Mouse (Mus musculus) forebrain, embryonic 10.5 days (tissue): ENCODE data around the gene Dcaf11. TPM values are rescaled to one million over a fixed set of nuclear protein-coding genes. Genes with fewer than 3 reads are reported as not detected.
A peak's percentile ranks its signal among the peaks of the same experiment; 100 is the strongest.

ENCODE experiments used
- DNase-seq: peaks from one replicate; pipeline ENCODE4 v3.0.0-alpha.2; 2017; ENCODE audit warnings: low spot score; ENCODE audit errors: extremely low spot score
- H3K27ac ChIP-seq: fragments of 300-500 bp; sonication (generic); 2 replicates; pipeline ENCODE4 v1.5.1; 2016; ENCODE audit warnings: mild to moderate bottlenecking
- H3K27me3 ChIP-seq: fragments of 300-500 bp; sonication (generic); 2 replicates; pipeline ENCODE4 v1.6.1; 2016; ENCODE audit warnings: mild to moderate bottlenecking; ENCODE audit not compliant: poor library complexity, severe bottlenecking
- H3K36me3 ChIP-seq: fragments of 300-500 bp; sonication (generic); replicated peaks from 2 replicates; pipeline ENCODE4 v1.6.1; 2016; ENCODE audit warnings: mild to moderate bottlenecking, moderate library complexity
- H3K4me1 ChIP-seq: fragments of 300-500 bp; sonication (generic); 2 replicates; pipeline ENCODE4 v1.6.1; 2016
- H3K4me3 ChIP-seq: fragments of 300-500 bp; sonication (generic); 2 replicates; pipeline ENCODE4 v1.5.1; 2016; ENCODE audit warnings: mild to moderate bottlenecking, moderate library complexity
- H3K9me3 ChIP-seq: fragments of 300-500 bp; sonication (generic); 2 replicates; pipeline ENCODE4 v1.6.1; 2016; ENCODE audit warnings: mild to moderate bottlenecking, moderate library complexity
- WGBS: fragments of 180-500 bp; shearing (Covaris S2); methylation state at CpG from one replicate; pipeline ENCODE4 v1.1.7; 2016; 5-methylcytosine and 5-hydroxymethylcytosine counted together
- polyA plus RNA-seq: library from polyadenylated mRNA; unstranded; fragments of >200 nt; fragmentation: Nextera tagmentation; extraction: Ambion mirVana; gene quantifications from 2 replicates; pipeline ENCODE4 v1.2.1, GENCODE M21; 2016

Gene Dcaf11
- polyA plus RNA-seq, 1 experiment from 2014 or later: 73.3 TPM

DNA sequence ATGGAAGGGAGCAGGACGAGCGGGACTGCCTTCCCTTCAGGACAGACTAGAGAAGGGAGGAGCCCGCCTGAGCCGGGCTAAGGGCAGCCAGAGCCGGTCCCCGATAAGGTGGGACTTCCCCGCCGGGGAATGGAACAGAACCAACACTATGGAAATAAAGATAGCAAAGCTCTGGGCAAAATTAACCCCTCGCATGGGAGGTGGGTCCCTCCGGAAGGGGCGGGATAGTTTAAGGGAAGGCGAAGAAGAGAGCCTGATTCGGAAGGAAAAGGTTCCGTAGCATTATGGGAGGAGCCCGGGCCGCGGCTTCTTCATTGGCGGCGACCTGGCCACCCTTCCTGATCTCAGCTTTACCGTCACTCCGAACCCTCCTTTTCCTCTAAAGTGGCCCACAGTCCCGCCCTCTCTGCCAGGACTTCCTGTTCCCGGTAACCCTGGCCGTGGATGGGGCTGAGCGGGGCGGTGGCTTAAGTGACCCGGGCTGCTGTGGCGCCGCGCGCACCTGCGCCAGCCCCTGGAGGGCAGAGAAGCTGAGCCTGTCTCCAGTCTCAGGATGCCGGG is 31.6 kb downstream of the Dcaf11 start, which contains the start of gene Rnf31:
TSS of gene Rnf31 (plus strand) at position 378 of the 561 bp plus-strand sequence.
- under 1% methylated on average over 33 of the region's 33 CpGs for WGBS
- no peaks in the 10 kb centered on the region for H3K27me3 ChIP-seq
- H3K4me1 ChIP-seq: peaks cover 48% of the 10 kb centered on the region
- H3K36me3 ChIP-seq: peaks cover 47% of the 10 kb centered on the region
- H3K4me3 ChIP-seq: peak within 1 kb of the TSS; percentile 94
- peak; percentile 93 for DNase-seq
- no peaks in the 10 kb centered on the region for H3K9me3 ChIP-seq
- H3K27ac ChIP-seq: peak within 1 kb of the TSS; percentile 93

DNA sequence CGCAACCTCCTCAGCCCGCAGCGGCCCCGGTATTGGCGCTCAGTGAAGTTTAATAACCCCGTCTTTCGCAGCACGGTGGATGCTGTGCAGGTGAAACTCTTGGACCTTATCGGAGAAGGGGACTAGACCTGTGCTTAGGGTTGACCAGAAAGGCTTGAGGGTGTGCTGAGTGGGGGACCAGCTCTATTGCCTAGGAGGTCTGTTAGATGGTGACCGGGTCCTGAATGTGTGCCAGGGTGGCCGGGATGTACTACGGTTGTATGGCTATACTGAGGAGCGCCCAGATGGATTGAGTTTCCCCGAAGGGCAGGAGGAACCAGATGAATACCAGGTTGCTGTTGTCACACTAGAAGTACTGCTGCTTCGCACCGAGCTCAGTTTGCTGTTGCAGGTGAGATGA is 32.4 kb downstream of the Dcaf11 start:
- WGBS: 10% methylated on average over 16 of the region's 16 CpGs
- DNase-seq: no peak
- H3K9me3 ChIP-seq: no peaks in the 10 kb centered on the region

DNA sequence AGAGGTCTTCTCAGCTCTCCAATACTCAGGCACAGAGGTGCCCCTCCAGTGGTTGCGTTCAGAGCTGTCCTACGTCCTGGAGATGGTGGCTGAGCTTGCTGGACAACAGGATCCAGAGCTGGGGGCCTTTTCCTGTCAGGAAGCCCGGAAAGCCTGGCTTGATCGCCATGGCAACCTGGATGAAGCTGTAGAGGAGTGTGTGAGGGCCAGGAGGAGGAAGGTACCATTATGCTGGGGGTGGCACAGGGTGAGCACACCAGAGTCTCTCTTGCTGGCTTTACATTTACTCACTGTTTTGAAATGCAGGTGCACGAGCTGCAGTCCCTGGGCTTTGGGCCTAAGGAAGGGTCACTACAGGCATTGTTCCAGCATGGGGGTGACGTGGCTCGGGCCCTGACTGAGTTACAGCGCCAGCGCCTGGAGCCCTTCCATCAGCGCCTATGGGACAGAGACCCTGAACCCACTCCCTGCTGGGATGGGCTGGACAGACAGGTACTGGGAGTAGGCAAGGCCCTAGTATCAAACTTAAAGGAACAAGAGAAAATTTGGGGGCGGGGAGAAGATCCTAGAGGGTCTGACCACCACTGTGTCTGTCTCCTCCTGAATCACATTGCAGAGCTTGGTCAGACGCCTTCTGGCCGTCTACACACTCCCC is 36.4 kb downstream of the Dcaf11 start:
- Histone ChIP-seq H3K4me3 (no peak overlapping the region), H3K4me1 (peaks cover 33% of the 10 kb centered on the region), H3K36me3 (peaks cover 76% of the 10 kb centered on the region), H3K27me3 (no peaks in the 10 kb centered on the region), H3K9me3 (no peaks in the 10 kb centered on the region), H3K27ac (no peak overlapping the region)
- no peak for DNase-seq
- WGBS: 84% methylated on average over 13 of the region's 13 CpGs

More for the DNA sequence above, 32.4 kb downstream of the Dcaf11 start:
- H3K27ac ChIP-seq: peak overlapping the region; percentile 93
- H3K36me3 ChIP-seq: peaks cover 50% of the 10 kb centered on the region
- peaks cover 49% of the 10 kb centered on the region for H3K4me1 ChIP-seq
- H3K4me3 ChIP-seq: peak overlapping the region; percentile 94
- H3K27me3 ChIP-seq: no peaks in the 10 kb centered on the region

DNA sequence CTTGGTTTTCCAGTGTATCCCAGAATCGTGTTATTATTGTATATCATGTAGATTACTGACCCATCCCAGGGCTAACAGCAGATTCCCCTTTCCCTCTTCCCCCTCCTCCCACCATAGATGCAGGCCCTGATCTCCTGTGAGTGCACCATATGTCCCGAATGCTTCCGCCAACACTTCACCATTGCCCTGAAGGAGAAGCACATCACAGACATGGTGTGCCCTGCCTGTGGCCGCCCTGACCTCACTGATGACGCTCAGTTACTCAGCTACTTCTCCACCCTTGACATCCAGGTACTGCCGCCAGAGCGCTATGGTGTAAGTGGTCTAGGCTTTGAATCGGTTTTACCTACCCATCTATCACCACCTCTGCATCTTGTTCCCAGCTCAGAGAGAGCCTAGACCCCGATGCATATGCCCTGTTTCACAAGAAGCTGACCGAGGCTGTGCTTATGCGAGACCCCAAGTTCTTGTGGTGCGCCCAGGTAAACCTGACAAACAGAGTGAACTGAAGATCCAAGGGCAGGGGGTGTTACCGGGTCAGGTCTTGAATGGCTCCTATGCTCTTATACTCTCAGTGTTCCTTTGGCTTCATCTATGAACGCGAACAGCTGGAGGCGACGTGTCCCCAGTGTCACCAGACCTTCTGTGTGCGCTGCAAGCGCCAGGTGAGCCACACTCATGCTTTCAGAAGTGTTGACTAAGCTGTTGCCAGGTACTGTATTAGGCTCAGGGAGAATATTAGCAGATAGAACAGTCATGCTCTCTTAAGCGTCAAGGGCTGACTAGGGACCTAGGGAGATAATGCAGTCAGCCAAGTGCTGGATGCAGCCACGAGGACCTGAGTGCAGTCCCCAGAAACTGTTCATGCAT is 39.0 kb downstream of the Dcaf11 start:
- H3K27me3 ChIP-seq: no peaks in the 10 kb centered on the region
- H3K9me3 ChIP-seq: no peaks in the 10 kb centered on the region
- peaks cover 16% of the 10 kb centered on the region for H3K4me1 ChIP-seq
- WGBS: 94% methylated on average over 21 of the region's 21 CpGs
- H3K36me3 ChIP-seq: peaks cover 97% of the 10 kb centered on the region
- H3K27ac ChIP-seq: no peak overlapping the region
- DNase-seq: no peak
- no peak overlapping the region for H3K4me3 ChIP-seq

DNA sequence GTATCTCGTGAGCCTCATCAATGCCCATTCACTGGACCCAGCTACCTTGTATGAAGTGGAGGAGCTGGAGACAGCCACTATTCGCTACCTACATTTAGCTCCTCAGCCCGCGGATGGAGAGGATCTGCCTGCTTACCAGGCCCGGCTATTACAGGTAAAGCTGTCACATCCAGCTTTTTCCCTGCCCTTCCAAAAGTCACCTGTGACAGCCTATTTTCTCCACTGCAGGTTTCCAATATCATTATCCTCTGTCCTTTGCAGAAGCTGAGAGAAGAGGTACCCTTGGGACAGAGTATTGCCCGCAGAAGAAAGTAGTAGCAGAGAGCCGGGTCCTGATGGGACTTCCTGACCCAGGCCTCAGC is 43.4 kb downstream of the Dcaf11 start, which contains the start of gene Irf9:
TSS of gene Irf9 (plus strand) at position 301 of the 362 bp plus-strand sequence.
- Histone ChIP-seq H3K9me3 (no peaks in the 10 kb centered on the region), H3K27me3 (no peaks in the 10 kb centered on the region), H3K36me3 (peaks cover 92% of the 10 kb centered on the region), H3K4me1 (peaks cover 15% of the 10 kb centered on the region), H3K27ac (peak within 1 kb of the TSS; percentile 78), H3K4me3 (peak within 1 kb of the TSS; percentile 42)
- no peak for DNase-seq
- 89% methylated on average over 7 of the region's 7 CpGs for WGBS

DNA sequence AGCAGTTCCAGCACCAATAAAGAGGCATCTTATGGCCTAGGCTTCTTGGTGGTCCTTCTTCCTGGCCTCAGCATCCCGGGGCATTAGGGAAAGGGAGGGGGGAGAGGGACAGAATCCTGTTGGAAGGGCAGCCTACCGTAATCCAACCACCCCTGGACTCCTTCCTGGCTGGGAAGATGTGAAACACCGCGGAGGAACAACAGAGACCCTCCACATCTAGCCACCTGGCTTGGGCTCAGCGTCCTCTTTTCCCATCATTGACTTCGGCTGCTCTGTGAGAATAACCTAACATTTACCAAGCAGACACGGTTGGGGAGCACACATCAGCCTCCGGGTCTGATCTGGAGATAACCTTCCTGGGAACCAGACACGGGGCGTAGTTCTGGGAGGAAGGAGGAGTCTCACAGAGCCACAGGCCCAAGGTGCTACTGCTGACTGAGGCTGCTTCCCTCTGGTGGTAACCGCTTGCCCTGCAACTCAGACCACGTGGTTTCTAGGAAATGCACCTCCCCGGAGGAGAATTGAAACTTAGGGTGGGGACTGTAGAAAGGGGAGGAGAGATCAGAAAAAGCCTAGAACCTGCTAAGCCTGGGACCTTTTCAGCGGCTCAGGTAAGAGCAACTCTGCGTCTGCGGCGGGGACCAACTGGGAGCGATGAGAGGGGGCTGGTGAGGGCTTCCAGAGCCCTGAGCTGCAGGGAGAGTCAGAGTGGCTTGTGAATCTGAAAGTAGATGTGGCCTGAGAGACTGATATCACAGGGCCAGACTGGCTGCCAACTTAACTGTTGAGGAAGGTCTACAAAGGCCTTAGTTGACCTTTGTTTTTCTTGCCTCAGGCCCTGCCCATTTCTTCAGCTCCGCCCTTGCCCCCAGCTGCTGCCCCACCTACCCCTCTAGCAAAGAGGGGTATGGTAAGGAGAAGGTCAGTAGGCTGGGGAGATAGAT is 44.1 kb downstream of the Dcaf11 start:
- Histone ChIP-seq H3K27ac (peak overlapping the region; percentile 78), H3K9me3 (no peaks in the 10 kb centered on the region), H3K27me3 (no peaks in the 10 kb centered on the region), H3K4me3 (peak overlapping the region; percentile 42), H3K4me1 (peaks cover 15% of the 10 kb centered on the region), H3K36me3 (peaks cover 92% of the 10 kb centered on the region)
- peak; percentile 83 for DNase-seq
- WGBS: 23% methylated on average over 19 of the region's 19 CpGs

DNA sequence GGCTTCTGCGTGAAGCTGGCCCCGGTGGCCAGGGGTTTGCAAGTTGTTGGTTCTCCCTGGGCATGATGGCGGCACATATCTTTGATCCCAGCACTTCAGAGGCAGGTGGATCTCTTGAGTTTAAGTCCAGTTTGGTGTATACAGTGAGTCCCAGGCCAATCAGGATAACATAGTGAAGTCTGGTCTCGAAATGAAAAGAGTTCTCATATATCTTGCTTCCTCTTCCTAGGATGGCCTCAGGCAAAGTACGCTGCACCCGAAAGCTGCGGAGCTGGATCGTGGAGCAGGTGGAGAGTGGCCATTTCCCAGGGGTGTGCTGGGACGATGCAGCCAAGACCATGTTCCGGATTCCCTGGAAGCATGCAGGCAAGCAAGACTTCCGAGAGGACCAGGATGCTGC is 45.0 kb downstream of the Dcaf11 start:
- no peak for DNase-seq
- Histone ChIP-seq H3K4me1 (peaks cover 15% of the 10 kb centered on the region), H3K36me3 (peaks cover 92% of the 10 kb centered on the region), H3K4me3 (no peak overlapping the region; the same call in 1 of the 2 replicates), H3K27me3 (no peaks in the 10 kb centered on the region), H3K9me3 (no peaks in the 10 kb centered on the region), H3K27ac (no peak overlapping the region)
- WGBS: 93% methylated on average over 11 of the region's 11 CpGs

DNA sequence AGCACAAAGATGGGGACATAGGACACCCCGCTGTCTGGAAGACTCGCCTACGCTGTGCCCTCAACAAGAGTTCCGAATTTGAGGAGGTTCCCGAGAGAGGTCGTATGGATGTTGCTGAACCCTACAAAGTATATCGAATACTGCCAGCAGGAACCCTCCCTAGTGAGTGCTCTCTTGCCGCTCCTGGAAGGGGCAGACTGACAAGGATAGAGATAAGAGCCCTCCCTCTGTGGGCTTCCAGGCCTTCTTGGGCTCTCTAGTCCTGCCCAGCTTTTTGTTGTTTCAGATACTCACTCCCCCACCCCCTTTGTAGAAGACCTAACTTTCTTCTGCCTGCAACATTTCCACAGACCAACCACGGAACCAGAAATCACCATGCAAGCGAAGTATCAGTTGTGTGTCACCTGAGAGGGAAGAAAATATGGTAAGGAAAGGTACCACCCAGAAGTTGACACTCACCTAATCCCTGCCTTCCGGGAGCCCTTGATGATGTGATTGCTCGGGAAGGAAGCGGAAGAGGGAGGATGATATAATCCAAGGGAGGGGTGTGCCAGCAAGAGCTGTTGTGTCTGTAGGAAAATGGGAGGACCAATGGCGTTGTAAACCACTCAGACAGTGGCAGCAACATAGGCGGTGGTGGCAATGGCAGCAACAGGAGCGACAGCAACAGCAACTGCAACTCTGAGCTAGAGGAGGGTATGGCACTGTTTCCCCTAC is 46.1 kb downstream of the Dcaf11 start:
- H3K36me3 ChIP-seq: peaks cover 89% of the 10 kb centered on the region
- H3K27me3 ChIP-seq: no peaks in the 10 kb centered on the region
- no peak for DNase-seq
- H3K9me3 ChIP-seq: no peaks in the 10 kb centered on the region
- H3K4me3 ChIP-seq: no peak overlapping the region
- H3K4me1 ChIP-seq: peaks cover 15% of the 10 kb centered on the region
- no peak overlapping the region for H3K27ac ChIP-seq
- WGBS: 96% methylated on average over 16 of the region's 16 CpGs

DNA sequence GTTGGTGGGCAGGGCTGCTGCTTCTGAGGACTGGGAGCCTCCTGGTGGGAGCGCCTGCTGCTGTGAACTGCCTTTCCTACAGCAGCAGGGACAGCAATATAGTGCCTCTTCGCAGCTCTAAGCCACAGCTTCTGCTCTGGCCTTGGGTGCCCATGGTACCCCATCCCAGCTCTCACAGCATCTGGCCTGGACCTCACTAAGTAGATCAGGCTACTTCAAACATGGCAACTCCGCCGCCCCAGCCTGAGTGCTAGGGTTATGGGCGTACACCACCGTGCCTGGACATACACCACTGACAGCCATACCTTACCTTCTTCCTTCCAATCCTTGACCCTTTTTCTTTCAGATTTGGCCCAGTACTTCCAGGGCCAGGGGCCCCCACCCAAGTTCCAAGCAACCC is 48.5 kb downstream of the Dcaf11 start:
- Histone ChIP-seq H3K27ac (no peak overlapping the region), H3K9me3 (no peaks in the 10 kb centered on the region), H3K36me3 (peaks cover 65% of the 10 kb centered on the region), H3K4me1 (peaks cover 14% of the 10 kb centered on the region), H3K27me3 (no peaks in the 10 kb centered on the region), H3K4me3 (no peak overlapping the region)
- no peak for DNase-seq
- WGBS: 91% methylated on average over 6 of the region's 6 CpGs

DNA sequence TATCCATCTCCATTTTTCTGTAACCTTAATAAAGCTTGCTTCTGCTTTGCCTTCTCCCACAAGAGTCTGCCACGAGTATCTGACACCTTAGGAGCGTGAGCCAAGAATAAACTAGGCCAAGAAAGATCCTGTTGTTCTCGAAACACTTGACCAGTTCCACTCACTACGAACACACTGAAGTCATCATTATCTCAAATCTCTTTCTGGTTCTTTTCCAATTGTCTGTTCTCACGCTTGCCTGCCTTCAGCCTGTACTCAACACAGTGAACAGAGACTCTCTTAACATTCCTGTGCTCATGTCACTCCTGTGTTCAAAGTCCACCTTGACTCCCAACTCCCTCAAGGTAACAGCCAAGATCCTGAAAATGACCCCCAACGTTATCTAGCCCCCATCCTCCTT is 53.5 kb downstream of the Dcaf11 start:
- no peak overlapping the region for H3K4me3 ChIP-seq
- no peak for DNase-seq
- H3K9me3 ChIP-seq: no peaks in the 10 kb centered on the region
- H3K36me3 ChIP-seq: peaks cover 22% of the 10 kb centered on the region
- peaks cover 12% of the 10 kb centered on the region for H3K4me1 ChIP-seq
- WGBS: 84% methylated on average over 6 of the region's 6 CpGs
- H3K27me3 ChIP-seq: peaks cover 4% of the 10 kb centered on the region; the same call in 1 of the 2 replicates
- H3K27ac ChIP-seq: no peak overlapping the region

DNA sequence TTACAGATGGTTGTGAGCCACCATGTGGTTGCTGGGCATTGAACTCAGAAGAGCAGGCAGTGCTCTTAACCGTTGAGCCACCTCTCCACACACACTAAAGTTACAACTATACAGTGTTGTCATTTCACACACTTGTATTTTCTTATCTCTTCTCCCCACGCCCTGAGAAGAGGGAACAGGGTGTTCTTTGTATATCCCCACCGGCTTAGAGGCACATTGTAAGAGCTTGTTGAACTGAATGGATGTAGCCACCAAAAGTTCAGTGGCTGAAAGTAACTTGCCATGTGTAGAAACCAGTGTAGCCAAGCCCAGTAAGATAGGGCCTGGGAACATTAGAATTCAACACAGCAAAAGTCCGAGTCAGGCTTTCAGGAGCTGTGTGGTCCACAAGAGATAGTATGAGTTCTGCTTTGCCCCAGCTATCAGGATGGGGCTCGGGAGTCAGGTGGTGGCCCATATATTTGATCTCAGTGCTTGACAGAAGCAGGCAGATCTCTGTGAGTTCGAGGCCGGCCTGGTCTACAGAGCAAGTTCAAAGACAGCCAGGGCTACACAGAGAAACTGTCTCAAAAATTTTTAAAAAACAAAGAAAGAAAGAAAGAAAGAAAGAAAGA is 54.9 kb downstream of the Dcaf11 start:
- Histone ChIP-seq H3K27ac (no peak overlapping the region), H3K36me3 (peaks cover 9% of the 10 kb centered on the region), H3K27me3 (peaks cover 13% of the 10 kb centered on the region), H3K4me1 (peaks cover 20% of the 10 kb centered on the region), H3K9me3 (no peaks in the 10 kb centered on the region), H3K4me3 (no peak overlapping the region)
- DNase-seq: no peak
- 82% methylated on average over 7 of the region's 7 CpGs for WGBS
